Mouse (Mus musculus) intestine, embryonic 15.5 days (tissue): Measurements from ENCODE around the gene Gpr31b. TPM values are rescaled to one million over a fixed set of nuclear protein-coding genes. Genes with fewer than 3 reads are reported as not detected.
"Not testable (repeated sequence)": the region's sequence is repeated elsewhere in the genome, so short reads cannot be mapped to it uniquely, and the experiment has no call there.

Experiments
- ATAC-seq: fragments of 200-750 bp; cut with Nextera tagmentation; 2 replicates; pipeline ENCODE4 v1.8.0; 2017; ENCODE audit warnings: moderate TSS enrichment, moderate library complexity
- H3K27ac ChIP-seq: fragments of 300-500 bp; sonication (generic); 2 replicates; pipeline ENCODE4 v1.5.1; 2015; ENCODE audit warnings: mild to moderate bottlenecking, inconsistent platforms
- H3K27me3 ChIP-seq: fragments of 300-500 bp; sonication (generic); replicated peaks from 2 replicates; pipeline ENCODE4 v1.6.1; 2015; ENCODE audit warnings: inconsistent platforms
- H3K36me3 ChIP-seq: fragments of 300-500 bp; sonication (generic); 2 replicates; pipeline ENCODE4 v1.6.1; 2015; ENCODE audit warnings: inconsistent platforms
- H3K4me1 ChIP-seq: fragments of 300-500 bp; sonication (generic); replicated peaks from 2 replicates; pipeline ENCODE4 v1.6.1; 2015; ENCODE audit warnings: inconsistent platforms
- H3K4me2 ChIP-seq: fragments of 300-500 bp; sonication (generic); replicated peaks from 2 replicates; pipeline ENCODE4 v1.6.1; 2015; ENCODE audit warnings: mild to moderate bottlenecking, inconsistent platforms
- H3K4me3 ChIP-seq: fragments of 300-500 bp; sonication (generic); replicated peaks from 2 replicates; pipeline ENCODE4 v1.5.1; 2015; ENCODE audit warnings: inconsistent platforms
- H3K9ac ChIP-seq: fragments of 300-500 bp; sonication (generic); 2 replicates; pipeline ENCODE4 v1.6.1; 2015; ENCODE audit warnings: inconsistent platforms
- H3K9me3 ChIP-seq: fragments of 300-500 bp; sonication (generic); 2 replicates; pipeline ENCODE4 v1.6.1; 2016; ENCODE audit warnings: inconsistent platforms
- WGBS: fragments of 180-500 bp; shearing (Covaris S2); methylation state at CpG from one replicate; pipeline ENCODE4 v1.1.7; 2015; 5-methylcytosine and 5-hydroxymethylcytosine counted together
- polyA plus RNA-seq: library from polyadenylated mRNA; unstranded; fragments of >200 nt; fragmentation: Nextera tagmentation; extraction: Ambion mirVana; gene quantifications from 2 replicates; pipeline ENCODE4 v1.2.1, GENCODE M21; 2015

The Gpr31b gene
- polyA plus RNA-seq, 1 experiment from 2014 or later, result not detected

- H3K36me3 ChIP-seq, result 0 out of 2 replicates have a peak, but pooled peaks cover 5% of the 10 kb centered on the region
- peak overlapping the region; percentile 76 for H3K9ac ChIP-seq
- 0 out of 2 replicates have a peak, but pooled peaks have one; percentile 7 for ATAC-seq
- H3K4me2 ChIP-seq, result peak overlapping the region; percentile 85
- H3K9me3 ChIP-seq, result no peaks in the 10 kb centered on the region
- H3K4me3 ChIP-seq, result peak overlapping the region; percentile 82
- 3% methylated on average over 10 of the region's 10 CpGs for WGBS
- H3K27ac ChIP-seq, result peak overlapping the region; percentile 88
- peaks cover 7% of the 10 kb centered on the region for H3K4me1 ChIP-seq
- H3K27me3 ChIP-seq, result no peaks in the 10 kb centered on the region
Observed at GRCm38 (mm10) chr17:13008528-13008927, 43.6 kb downstream of the Gpr31b start.

- ATAC-seq, result peak; percentile 98
- Histone ChIP-seq H3K9me3 (no peaks in the 10 kb centered on the region), H3K4me2 (peak overlapping the region; percentile 85), H3K27me3 (no peaks in the 10 kb centered on the region), H3K4me1 (peaks cover 7% of the 10 kb centered on the region), H3K36me3 (0 out of 2 replicates have a peak, but pooled peaks cover 5% of the 10 kb centered on the region), H3K4me3 (peak overlapping the region; percentile 82), H3K9ac (peak overlapping the region; percentile 76), H3K27ac (peak overlapping the region; percentile 88)
- WGBS, result under 1% methylated on average over 76 of the region's 76 CpGs
Observed at GRCm38 (mm10) chr17:13007730-13008425, 44.2 kb downstream of the Gpr31b start.

- Histone ChIP-seq H3K9ac (no peak overlapping the region), H3K9me3 (no peaks in the 10 kb centered on the region), H3K4me1 (peaks cover 7% of the 10 kb centered on the region), H3K27me3 (no peaks in the 10 kb centered on the region), H3K4me3 (no peak overlapping the region), H3K27ac (no peak overlapping the region), H3K36me3 (0 out of 2 replicates have a peak, but pooled peaks cover 2% of the 10 kb centered on the region), H3K4me2 (peak overlapping the region; percentile 85)
- 42% methylated on average over 5 of the region's 5 CpGs for WGBS
- no peak for ATAC-seq
Observed at GRCm38 (mm10) chr17:13006984-13007383, 45.1 kb downstream of the Gpr31b start.

- Histone ChIP-seq H3K4me3 (peak within 1 kb of the TSS; percentile 82), H3K9ac (peak within 1 kb of the TSS; percentile 76), H3K27ac (peak within 1 kb of the TSS; percentile 88; the same call in 1 of the 2 replicates), H3K4me2 (peak within 1 kb of the TSS; percentile 85)
- H3K4me1 ChIP-seq, ATAC-seq, H3K9me3 ChIP-seq, H3K27me3 ChIP-seq, H3K36me3 ChIP-seq: not testable (repeated sequence)
- 93% methylated on average over 2 of the region's 2 CpGs for WGBS
Observed at GRCm38 (mm10) chr17:13006546-13006945, 45.5 kb downstream of the Gpr31b start, which contains the start of gene Sod2. Gene Sod2 (plus strand): TSS chr17:13006846.

GRCm38 (mm10) chr17:13004436-13004835, 47.7 kb downstream of the Gpr31b start:
- ATAC-seq, H3K4me2 ChIP-seq, H3K36me3 ChIP-seq, H3K4me1 ChIP-seq, H3K9me3 ChIP-seq, H3K27me3 ChIP-seq, H3K9ac ChIP-seq, H3K27ac ChIP-seq, H3K4me3 ChIP-seq: not testable (repeated sequence)
- WGBS, result 72% methylated on average over 2 of the region's 2 CpGs

GRCm38 (mm10) chr17:13002243-13002642, 49.9 kb downstream of the Gpr31b start:
- H3K9me3 ChIP-seq, H3K27ac ChIP-seq, H3K4me2 ChIP-seq, H3K27me3 ChIP-seq, H3K9ac ChIP-seq, ATAC-seq, H3K36me3 ChIP-seq, H3K4me1 ChIP-seq, H3K4me3 ChIP-seq: not testable (repeated sequence)
- 90% methylated on average over 5 of the region's 5 CpGs for WGBS

Other genes starting within 250 kb of the Gpr31b start
- 0.38 and 0.40 TPM in 2 replicates for gene Mas1, start 184.2 kb downstream of the Gpr31b start, polyA plus RNA-seq
- not detected in 2 replicates for gene Mrgprh, start 176.3 kb downstream of the Gpr31b start, polyA plus RNA-seq
- gene Pnldc1, start 142.1 kb downstream of the Gpr31b start, polyA plus RNA-seq, result 0.62 and 0.90 TPM in 2 replicates
- 369 and 437 TPM in 2 replicates for gene Tcp1, start 136.6 kb downstream of the Gpr31b start, polyA plus RNA-seq
- gene Mrpl18, start 136.0 kb downstream of the Gpr31b start, polyA plus RNA-seq, result 173 and 181 TPM in 2 replicates
- gene Acat3, start 111.7 kb downstream of the Gpr31b start, polyA plus RNA-seq, result 0.88 and 1.6 TPM in 2 replicates
- 230 and 240 TPM in 2 replicates for gene Acat2, start 91.5 kb downstream of the Gpr31b start, polyA plus RNA-seq
- gene Wtap, start 58.1 kb downstream of the Gpr31b start, polyA plus RNA-seq, result 109 and 120 TPM in 2 replicates
- 163 and 167 TPM in 2 replicates for gene Sod2, start 45.5 kb downstream of the Gpr31b start, polyA plus RNA-seq
- gene Tcp10b, start 8.8 kb upstream of the Gpr31b start, polyA plus RNA-seq, result 0.16 TPM in 1 of 2 replicates, not detected in the other
- not detected in 2 replicates for gene Unc93a, start 79.5 kb upstream of the Gpr31b start, polyA plus RNA-seq
- gene Smok2a, start 168.9 kb upstream of the Gpr31b start, polyA plus RNA-seq, result not detected in 2 replicates
- not detected in 2 replicates for gene Smok2b, start 178.0 kb upstream of the Gpr31b start, polyA plus RNA-seq